Mouse (Mus musculus) sigmoid colon, adult 10 weeks (tissue): ENCODE results near the gene Wdr63. TPM values are rescaled to one million over a fixed set of nuclear protein-coding genes. Genes with fewer than 3 reads are reported as not detected.

ENCODE experiments used
- polyA plus RNA-seq: library from polyadenylated mRNA; stranded (reverse); fragments of 350-450 nt; fragmentation: Illumina TruSeq; extraction: RNeasy Lipid Tissue Mini Kit (QIAGEN cat#74804); gene quantifications from one replicate; pipeline ENCODE4 v1.2.3, GENCODE M21; 2014; ENCODE audit warnings: low read depth, low replicate concordance

Gene Wdr63
- polyA plus RNA-seq: 0.88 TPM

GRCm38 (mm10) chr3:146107921-146108571 lies at the start of gene Wdr63:
Gene Wdr63, minus strand, starts transcription at chr3:146108130.

GRCm38 (mm10) chr3:146149156-146150057 lies 41.5 kb upstream of the Wdr63 start, which contains the start of gene Mcoln2:
Gene Mcoln2, plus strand, starts transcription at chr3:146149833.

GRCm38 (mm10) chr3:146117258-146117996 lies 9.5 kb upstream of the Wdr63 start, which contains the start of gene Mcoln3:
Gene Mcoln3, plus strand, starts transcription at chr3:146117450.

Other genes with a start within 250 kb of the Wdr63 start
- 54.5 TPM for gene Bcl10, start 185.3 kb downstream of the Wdr63 start, polyA plus RNA-seq
- gene 2410004B18Rik, start 170.1 kb downstream of the Wdr63 start, polyA plus RNA-seq: 58.5 TPM
- 11.6 TPM for gene Syde2, start 120.3 kb downstream of the Wdr63 start, polyA plus RNA-seq
- 0.50 TPM for gene Mcoln3, start 9.3 kb upstream of the Wdr63 start, polyA plus RNA-seq
- gene Mcoln2, start 41.7 kb upstream of the Wdr63 start, polyA plus RNA-seq: 37.2 TPM
- 1.6 TPM for gene Lpar3, start 112.8 kb upstream of the Wdr63 start, polyA plus RNA-seq